ENCODE assay signal across 9 mouse cellular contexts in genomic region chr15:34743130-34743782, GRCm38 (mm10).
A peak's percentile ranks its signal among the peaks of the same experiment; 100 is the strongest.
DNase-seq lines count a peak whose midpoint lies in the region; ATAC-seq and TF ChIP-seq lines count a peak whose summit lies in the region.
"Had no signal": no experiment of that assay in that cellular context is flagged by ENCODE, and none has a peak within 500 bp of the region (broad histone marks: within the 10 kb centered on the region; RNA-seq: fewer than 3 reads in every experiment).

No protein-coding gene starts in this region.

- H3K4me3 ChIP-seq in hindbrain, embryonic 11.5 days (ENCODE audit: low read depth, low read length) = no peak overlapping the region
- H3K4me3 ChIP-seq in hindbrain, embryonic 16.5 days (ENCODE audit: low read length) = no peak overlapping the region
- no peak overlapping the region for H3K4me3 ChIP-seq in thymus, adult 2 months (ENCODE audit: control insufficient read depth, insufficient read depth, low read length)

- no peak for ATAC-seq in hindbrain, embryonic 11.5 days (ENCODE audit: low FRiP score)
- no peak for ATAC-seq in hindbrain, embryonic 16.5 days

- WGBS in hindbrain, embryonic 11.5 days = 43% methylated on average over 15 of the region's 15 CpGs
- WGBS in hindbrain, embryonic 16.5 days = 47% methylated on average over 15 of the region's 15 CpGs
- 40% methylated on average over 15 of the region's 15 CpGs for WGBS in thymus, adult 2 months

- TF ChIP-seq POLR2A in thymus, adult 2 months (IDR thresholded peaks at IDR 0.05; ENCODE audit: control insufficient read depth, extremely low read depth, insufficient read depth, low read length, poor library complexity) = no peak

- H3K27me3 ChIP-seq in hindbrain, embryonic 11.5 days (ENCODE audit: control insufficient read depth, insufficient read depth, low read length) = no peaks in the 10 kb centered on the region
- H3K27me3 ChIP-seq in hindbrain, embryonic 16.5 days (replicated peaks; ENCODE audit: control insufficient read depth, insufficient read depth, low read length) = no peaks in the 10 kb centered on the region
- no peaks in the 10 kb centered on the region for H3K27me3 ChIP-seq in thymus, adult 2 months (ENCODE audit: control insufficient read depth, insufficient read depth, low read length)

- no peak overlapping the region for H3K9ac ChIP-seq in hindbrain, embryonic 11.5 days (ENCODE audit: low read depth, low read length)
- H3K9ac ChIP-seq in hindbrain, embryonic 16.5 days (ENCODE audit: low read depth, low read length) = no peak overlapping the region

- no peak overlapping the region for H3K4me2 ChIP-seq in hindbrain, embryonic 11.5 days (replicated peaks; ENCODE audit: low read depth, low read length)
- H3K4me2 ChIP-seq in hindbrain, embryonic 16.5 days (ENCODE audit: low read length) = no peak overlapping the region

- no peaks in the 10 kb centered on the region for H3K4me1 ChIP-seq in hindbrain, embryonic 11.5 days (replicated peaks; ENCODE audit: control insufficient read depth, insufficient read depth, low read length)
- no peaks in the 10 kb centered on the region for H3K4me1 ChIP-seq in hindbrain, embryonic 16.5 days (ENCODE audit: control insufficient read depth, insufficient read depth, low read depth, low read length)
- no peaks in the 10 kb centered on the region for H3K4me1 ChIP-seq in thymus, adult 2 months (replicated peaks; ENCODE audit: control insufficient read depth, insufficient read depth, low read length)

- no peaks in the 10 kb centered on the region for H3K36me3 ChIP-seq in hindbrain, embryonic 11.5 days (ENCODE audit: control insufficient read depth, insufficient read depth, low read length)
- no peaks in the 10 kb centered on the region for H3K36me3 ChIP-seq in hindbrain, embryonic 16.5 days (ENCODE audit: control insufficient read depth, insufficient read depth, low read length)
- no peaks in the 10 kb centered on the region for H3K36me3 ChIP-seq in thymus, adult 2 months (ENCODE audit: control insufficient read depth, insufficient read depth, low read length)

- peak; percentile 62; the same call in 1 of the 2 replicates for TF ChIP-seq CTCF in thymus, adult 2 months (IDR thresholded peaks at IDR 0.05; ENCODE audit: borderline replicate concordance, control insufficient read depth, extremely low read depth, insufficient read depth, low read length, poor library complexity)

- peak; percentile 55 for DNase-seq in hindbrain, embryonic 11.5 days (ENCODE audit: low spot score)
- peak; percentile 6 for DNase-seq in T-cell, adult 2 months (ENCODE audit: low spot score)
- DNase-seq in cerebellum, postnatal 14 days = peak; percentile 75 to 81
- peak; percentile 17 to 32 for DNase-seq in gastrocnemius, adult 8-10 months (ENCODE audit: low spot score in 2 of 2)
- DNase-seq in left cerebral cortex, adult 18-20 months (ENCODE audit: low spot score in 2 of 2) = peak; percentile 68 to 72
- DNase-seq in naive thymus-derived CD4-positive, alpha-beta T cell, adult 2 months (ENCODE audit: low read depth) = peak; percentile 49
- peak; percentile 54 for DNase-seq in thymus, adult 2 months

- no peaks in the 10 kb centered on the region for H3K9me3 ChIP-seq in hindbrain, embryonic 11.5 days (ENCODE audit: control insufficient read depth, low read length)
- H3K9me3 ChIP-seq in hindbrain, embryonic 16.5 days (ENCODE audit: control insufficient read depth, low read length) = no peaks in the 10 kb centered on the region

- no peak overlapping the region for H3K27ac ChIP-seq in hindbrain, embryonic 11.5 days (ENCODE audit: low read depth, low read length)
- no peak overlapping the region for H3K27ac ChIP-seq in hindbrain, embryonic 16.5 days (ENCODE audit: low read depth, low read length)
- no peak overlapping the region for H3K27ac ChIP-seq in thymus, adult 2 months (ENCODE audit: control insufficient read depth, insufficient read depth, low read length)
- H3K27ac ChIP-seq: macrophage had no signal

Comparison
In these comparisons a context has a peak if more than half of its experiments do, and no peak if none do; other contexts are left out.
1. DNase-seq: peak in every context shown above with its lines; median percentile 78 in cerebellum, postnatal 14 days; 70 in left cerebral cortex, adult 18-20 months; 55 in hindbrain, embryonic 11.5 days; 54 in thymus, adult 2 months; 49 in naive thymus-derived CD4-positive, alpha-beta T cell, adult 2 months; 24 in gastrocnemius, adult 8-10 months; 6 in T-cell, adult 2 months.